Mouse (Mus musculus): ENCODE data around the gene Plin4.
"Not testable (repeated sequence)": the region's sequence is repeated elsewhere in the genome, so short reads cannot be mapped to it uniquely, and the experiment has no call there.

Gene Plin4

GRCm38 (mm10) chr17:56069066-56069465, 40.5 kb downstream of the Plin4 start:
- in situ Hi-C loops (cut with MboI; ENCODE audit: low sequenced_read_pairs) = no loop called here

- in situ Hi-C loops (cut with MboI; ENCODE audit: low sequenced_read_pairs) = no loop called here
Observed at GRCm38 (mm10) chr17:56066451-56066850, 43.2 kb downstream of the Plin4 start.

GRCm38 (mm10) chr17:56065715-56066114, 43.9 kb downstream of the Plin4 start:
- in situ Hi-C loops (cut with MboI; ENCODE audit: low sequenced_read_pairs) = not testable (repeated sequence)

GRCm38 (mm10) chr17:56062081-56062480, 47.5 kb downstream of the Plin4 start:
- in situ Hi-C loops (cut with MboI; ENCODE audit: low sequenced_read_pairs) = no loop called here

GRCm38 (mm10) chr17:56057381-56058120, 52.1 kb downstream of the Plin4 start:
- in situ Hi-C loops (cut with MboI; ENCODE audit: low sequenced_read_pairs) = no loop called here

GRCm38 (mm10) chr17:56055945-56056678, 53.5 kb downstream of the Plin4 start:
- in situ Hi-C loops (cut with MboI; ENCODE audit: low sequenced_read_pairs) = no loop called here

- in situ Hi-C loops (cut with MboI; ENCODE audit: low sequenced_read_pairs) = no loop called here
Observed at GRCm38 (mm10) chr17:56054938-56055337, 54.7 kb downstream of the Plin4 start.

- in situ Hi-C loops (cut with MboI; ENCODE audit: low sequenced_read_pairs) = no loop called here
Observed at GRCm38 (mm10) chr17:56051369-56051768, 58.2 kb downstream of the Plin4 start.

Measured in CH12F3 (cell line).